Mouse (Mus musculus): Measurements from ENCODE around the gene P3h4. TPM values are rescaled to one million over a fixed set of nuclear protein-coding genes. Genes with fewer than 3 reads are reported as not detected.

P3h4 gene
- total RNA-seq (2021) = 25.7 and 29.4 TPM in 2 replicates
- long read RNA-seq, transcript P3h4-201 (8 exons, 2,178 nt) = major isoform, 106 of 125 reads
- long read RNA-seq, partial matches to known transcripts = 10 of 125 reads
- long read RNA-seq, other reads (novel, unspliced or antisense) = 9 of 125 reads

DNA sequence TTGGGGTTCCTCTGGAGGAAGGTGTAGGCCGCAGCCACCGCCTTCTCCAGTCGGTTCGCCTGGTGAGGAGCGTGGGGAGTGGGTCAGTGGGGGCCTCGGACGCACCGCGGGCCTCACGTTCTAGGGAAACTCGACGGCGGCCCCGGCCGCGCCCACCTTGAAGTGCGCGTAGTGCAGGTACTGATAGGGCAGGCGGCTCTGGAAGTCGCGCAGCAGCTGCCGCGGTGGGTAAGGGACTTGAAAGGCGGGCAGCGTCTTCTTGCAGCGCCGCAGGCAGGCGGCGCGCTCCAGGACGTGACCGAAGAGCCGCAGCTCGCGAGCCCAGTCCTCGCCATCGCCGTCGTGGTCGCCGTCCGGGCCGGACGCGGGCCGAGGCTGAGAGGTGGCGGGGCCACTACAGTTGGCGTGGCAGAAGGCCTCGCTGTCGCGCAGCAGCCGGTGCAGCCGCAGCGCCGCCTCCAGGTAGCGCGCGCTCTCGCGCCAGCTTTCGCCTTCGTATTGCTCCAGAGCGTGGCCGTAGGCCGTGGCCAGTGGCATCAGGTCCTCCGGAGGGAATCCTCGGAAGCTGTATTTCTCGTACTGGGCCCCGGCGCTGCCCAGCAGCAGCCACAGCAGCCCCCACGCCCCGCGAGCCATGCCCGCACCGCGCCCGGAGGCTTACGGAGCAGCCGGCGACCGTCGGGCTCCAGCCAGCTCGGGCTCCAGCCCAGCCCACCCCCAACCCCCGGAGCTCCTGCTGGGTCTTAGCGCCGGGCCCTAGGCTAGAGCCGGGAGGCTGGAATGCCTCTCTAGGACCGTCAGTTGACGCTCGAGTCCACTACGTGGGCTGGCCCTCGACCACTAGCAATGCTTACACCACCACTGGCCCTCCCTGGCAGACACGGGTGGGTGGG, at the start of gene P3h4:
TSS of gene P3h4 (minus strand) at position 816 of the 893 bp plus-strand sequence.
- DNase-seq = peak; percentile 85

DNA sequence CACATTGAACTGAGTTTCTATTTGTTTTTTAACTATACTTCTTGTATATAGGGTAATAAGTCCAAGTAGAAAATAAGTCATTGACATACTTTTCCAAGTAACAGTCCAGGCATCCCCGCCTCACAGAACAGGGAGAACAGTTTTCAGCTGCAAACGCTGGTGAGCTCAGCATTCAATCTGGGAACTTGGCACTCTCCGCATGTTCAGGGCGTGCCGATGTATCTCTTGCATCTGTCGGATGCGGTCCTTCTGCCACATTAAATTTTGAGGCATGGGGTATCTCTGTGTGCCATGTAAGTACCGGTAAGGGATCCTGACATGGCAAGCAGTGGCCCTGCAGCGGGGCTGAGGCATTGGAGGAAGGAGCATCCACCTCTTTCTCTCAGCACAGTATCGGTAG, 48.1 kb upstream of the P3h4 start:
- DNase-seq = no peak

DNA sequence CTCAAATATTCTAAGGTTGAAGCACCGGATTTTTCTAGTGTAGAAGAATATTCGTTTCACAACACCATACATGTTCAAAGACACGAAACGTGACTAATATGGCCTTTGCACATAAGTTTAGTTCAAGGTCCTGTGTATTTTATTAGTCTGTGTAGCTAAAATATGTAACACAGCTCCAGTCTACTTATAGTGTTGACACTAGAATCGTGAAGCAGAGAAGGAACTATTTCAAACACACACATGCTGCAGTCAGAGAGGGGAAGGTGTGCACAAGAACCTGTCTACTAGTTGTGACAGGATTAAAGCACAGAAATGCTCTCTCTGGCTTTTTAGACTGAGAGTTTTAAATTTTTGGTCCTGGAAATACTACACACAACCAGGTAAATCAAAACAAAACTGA, 43.1 kb upstream of the P3h4 start:
- no peak for DNase-seq

DNA sequence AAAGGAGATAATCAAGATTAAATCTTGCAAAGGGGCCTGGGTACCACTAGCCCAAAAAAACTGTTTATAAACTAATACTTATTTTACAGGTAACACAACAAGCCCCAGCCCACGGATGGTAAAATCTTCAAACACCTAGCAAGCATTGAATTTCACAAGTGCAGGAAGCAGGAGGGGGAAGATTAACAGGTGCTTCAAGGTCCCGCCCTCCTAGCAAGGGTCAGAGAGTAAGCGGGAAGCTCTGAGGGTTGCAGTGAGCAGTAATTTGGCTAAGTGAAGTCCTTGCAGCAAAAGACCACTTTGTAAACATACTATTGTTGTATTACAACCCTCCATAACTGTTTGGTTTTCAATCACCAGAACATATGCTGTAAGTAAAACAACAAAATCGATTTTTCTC, 42.6 kb upstream of the P3h4 start:
- no peak for DNase-seq

DNA sequence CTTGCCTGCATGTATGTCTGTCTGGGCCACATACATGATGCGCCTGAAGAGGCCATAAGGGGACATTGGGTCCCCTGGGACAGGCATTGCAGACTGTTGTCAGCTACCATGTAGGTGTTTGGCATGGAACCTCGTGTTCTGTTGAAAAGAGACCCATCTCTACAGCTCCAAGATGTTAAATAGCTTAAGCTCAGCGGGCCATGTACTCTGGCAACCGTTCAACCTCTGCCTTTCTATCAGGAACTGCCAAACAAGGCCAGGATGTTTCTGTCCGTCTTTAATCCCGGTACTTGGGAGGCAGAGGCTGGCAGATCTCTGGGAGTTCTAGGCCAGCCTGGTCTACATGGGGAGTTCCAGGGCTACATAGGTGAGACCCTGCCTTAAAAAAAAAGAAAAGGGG, 28.0 kb upstream of the P3h4 start:
- DNase-seq = no peak

DNA sequence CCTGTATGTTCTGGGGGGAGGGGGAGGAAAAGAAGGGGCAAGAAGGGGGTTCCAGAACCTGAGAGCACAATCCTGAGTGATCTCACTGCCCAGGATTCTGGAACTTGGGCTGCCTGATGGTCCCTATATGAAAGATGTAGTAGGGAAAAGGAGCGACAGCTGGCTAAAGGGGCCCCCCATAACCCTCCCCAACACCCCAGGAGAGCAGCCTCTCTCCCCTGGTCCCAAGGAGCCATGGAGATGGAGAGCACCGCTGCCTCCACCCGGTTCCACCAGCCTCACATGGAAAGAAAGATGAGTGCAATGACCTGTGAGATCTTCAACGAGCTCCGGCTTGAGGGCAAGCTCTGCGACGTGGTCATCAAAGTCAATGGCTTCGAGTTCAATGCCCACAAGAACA, 27.2 kb upstream of the P3h4 start, which contains the start of the genes Nt5c3b and Klhl10:
TSS of gene Nt5c3b (minus strand) at position 12 of the 400 bp plus-strand sequence.
TSS of gene Klhl10 (plus strand) at position 121 of the 400 bp plus-strand sequence.
- DNase-seq = no peak

DNA sequence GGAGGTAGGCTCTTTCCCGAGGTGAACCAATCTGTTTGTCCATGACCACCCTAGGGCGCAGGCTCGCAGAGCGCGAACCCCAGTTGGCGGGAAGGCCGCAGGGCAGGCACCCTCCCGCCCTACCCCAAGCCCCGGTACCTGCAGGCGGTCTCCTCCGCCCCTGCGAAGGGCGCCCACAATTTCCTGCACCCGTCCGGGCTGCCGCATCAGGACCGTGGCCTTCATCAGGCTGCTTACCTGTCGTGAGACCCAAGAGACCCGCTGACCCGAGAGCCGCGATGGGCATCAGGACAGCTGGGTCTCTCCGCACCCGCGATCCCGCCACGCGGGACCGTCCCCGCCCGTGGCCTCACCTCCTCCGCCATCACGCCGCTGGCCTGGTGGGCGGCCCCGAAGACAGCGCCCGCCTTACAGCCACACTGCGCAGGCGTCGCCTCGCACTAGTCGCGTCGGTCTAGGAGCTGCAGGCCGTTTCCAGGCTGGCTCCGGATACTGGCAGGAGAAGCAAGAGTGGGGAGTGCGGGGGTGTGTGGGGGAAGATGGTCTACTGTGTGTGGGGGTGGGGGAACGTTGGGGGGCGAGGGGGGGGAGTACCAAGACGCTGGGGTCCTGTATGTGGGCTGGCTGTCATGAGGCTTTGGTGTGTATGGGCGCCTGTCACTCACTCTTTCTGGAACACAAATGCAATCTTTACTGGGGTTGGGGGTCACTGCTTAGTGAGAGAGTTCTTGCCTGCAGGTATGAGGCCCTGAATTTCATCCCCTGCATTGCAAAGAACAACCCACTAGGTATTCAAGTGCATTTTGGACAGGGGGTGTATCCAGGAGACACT, 26.3 kb upstream of the P3h4 start:
- DNase-seq = peak; percentile 89

DNA sequence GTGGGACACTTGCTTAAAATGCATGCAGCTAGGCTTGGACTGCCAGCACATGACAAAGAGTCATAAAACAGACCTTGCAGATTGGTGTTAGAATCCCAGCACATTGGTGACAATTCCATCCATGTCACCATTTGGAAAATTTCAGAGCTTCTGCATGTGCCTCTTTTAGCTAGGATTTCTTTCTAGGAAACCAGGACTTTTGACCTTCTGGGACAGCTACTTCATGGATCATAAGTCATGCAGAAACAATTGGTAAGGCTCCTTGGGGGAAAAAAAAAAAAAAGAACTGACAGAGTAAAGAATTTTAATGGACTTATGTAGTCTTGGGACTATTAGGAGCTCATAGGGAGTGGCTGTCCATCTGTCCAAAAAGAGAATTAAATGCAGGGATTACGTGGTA, 23.3 kb upstream of the P3h4 start:
- DNase-seq = no peak

DNA sequence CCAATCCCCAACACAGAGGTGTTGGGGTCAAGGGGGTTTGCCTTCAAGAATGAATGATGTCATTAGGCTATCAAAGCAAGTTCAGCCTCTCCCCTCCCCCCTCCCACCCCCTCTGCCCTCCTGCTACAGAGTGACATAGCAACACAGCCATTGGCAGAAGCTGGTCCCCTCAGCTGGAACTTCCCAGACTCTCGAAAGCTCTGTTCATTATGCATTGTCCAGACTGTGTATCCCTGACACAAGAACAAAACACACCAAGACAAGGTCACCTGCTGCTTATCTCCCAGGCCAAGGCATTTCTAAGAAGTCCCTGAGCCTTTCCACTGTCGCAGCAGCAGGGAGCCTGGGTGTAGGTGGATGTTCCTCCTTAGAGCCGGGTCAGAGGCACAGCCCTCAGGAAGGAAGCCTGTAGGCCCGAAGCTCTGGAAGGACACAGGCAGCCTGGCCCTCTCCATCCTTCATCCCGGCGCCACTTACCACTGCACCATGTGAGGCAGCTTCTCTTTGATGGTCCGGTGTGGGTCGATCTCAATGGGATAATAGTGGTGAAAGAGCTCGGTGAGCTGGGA, 21.1 kb upstream of the P3h4 start:
- DNase-seq = no peak

DNA sequence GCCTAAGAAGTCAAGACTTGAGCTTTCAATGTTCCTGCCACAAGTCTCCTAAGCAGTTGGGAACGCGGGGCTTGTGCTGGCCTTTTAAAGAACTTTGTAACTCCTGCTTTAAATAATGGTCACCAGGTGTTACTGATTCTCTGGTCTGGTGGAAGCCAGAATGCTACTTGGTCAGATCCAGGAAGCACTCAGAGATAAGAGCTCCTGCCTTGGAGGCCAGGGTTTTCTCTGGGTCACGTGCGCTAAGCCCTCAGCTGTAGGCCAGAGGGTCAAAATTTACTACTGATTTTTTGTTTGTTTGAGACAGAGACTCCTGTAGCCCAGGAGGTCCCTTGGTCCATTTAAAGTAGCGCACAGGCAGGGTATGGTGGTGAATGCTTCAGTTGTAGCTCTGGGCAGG, 17.4 kb upstream of the P3h4 start:
- DNase-seq = no peak

DNA sequence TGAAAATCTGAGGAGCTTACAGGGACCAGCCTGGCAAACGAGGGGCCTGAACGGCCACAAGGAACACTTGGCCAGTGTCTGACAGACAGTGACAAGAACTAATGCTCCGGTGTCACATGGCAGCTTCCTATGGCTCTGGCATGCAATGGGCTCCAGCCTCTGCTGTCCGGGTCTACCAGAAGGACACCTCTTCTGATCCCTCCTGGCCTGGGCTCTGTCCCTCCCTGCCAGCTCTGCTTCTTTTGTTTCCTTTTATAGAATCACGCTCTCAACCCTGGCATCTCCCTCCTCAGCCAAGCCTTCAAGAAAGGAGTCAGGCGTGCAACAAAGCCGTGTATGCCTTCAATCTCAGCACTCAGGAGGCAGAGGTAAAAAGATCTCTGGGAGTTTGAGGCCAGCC, 15.4 kb upstream of the P3h4 start:
- no peak for DNase-seq

DNA sequence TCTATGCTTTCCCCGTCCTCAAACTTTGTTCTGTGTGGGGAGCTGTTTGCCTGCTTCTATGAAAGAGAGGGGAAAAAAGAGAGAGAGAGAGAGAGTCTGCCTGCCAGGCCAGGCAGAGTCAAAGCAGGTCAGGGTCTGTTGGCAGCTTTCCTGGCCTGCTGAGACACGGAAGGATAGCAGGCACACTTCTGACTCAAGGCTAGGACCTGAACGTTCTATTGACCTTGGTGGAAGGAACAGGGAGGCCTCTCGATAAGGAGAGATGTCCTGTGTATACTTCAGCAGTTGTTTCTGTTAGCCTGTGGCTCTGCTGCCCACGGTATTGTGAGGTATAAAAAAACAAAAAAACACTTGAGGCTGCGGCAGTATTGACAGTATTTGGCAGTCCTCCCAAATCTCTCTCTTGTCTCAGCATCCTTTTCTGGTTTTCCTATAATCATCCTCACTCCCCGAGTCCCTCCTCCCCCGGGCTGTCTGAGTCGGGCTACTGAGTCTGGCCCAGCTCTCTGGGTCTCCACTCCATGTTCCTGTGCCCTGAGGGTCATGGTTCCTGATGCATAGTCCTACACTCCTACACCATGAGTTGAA, 14.1 kb upstream of the P3h4 start:
- DNase-seq = peak; percentile 81

DNA sequence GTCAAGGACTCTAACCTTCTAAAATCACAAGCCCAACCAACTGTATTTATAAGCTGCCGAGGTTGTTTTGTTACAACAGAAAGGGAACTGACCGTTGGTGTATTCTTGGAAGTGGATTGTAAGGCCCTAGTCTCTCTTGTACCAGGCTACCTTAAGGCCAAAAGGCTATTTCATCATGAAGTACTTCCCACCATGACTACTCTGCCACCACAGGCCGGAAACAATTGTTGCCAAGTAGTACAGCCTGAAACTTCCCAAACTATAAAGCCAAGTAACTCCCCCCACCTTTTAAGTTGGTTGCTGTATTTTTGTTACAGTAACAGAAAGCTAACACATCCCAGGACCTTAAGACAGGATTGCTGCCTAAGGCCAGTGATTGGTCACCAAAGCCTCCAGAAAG, 12.2 kb upstream of the P3h4 start:
- DNase-seq = no peak

DNA sequence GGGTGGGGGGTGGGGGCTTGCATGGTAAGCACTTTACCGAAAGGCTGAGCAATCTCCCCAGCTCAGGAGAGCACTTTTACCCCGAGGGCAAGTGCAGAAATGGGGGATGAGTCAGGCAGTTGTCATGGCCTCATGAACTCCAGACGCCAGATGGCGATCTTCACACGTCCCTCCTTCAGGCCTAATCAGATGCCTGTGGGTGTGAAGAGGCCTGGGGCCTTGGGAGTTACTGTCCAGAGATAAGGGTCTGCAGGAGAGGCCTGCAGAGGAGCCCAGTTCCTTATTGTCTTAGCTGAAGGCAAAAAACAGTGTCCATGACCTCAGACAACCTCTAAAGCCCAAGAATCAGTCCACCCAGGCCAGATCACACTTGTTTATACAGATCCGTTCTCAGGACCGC, 11.2 kb upstream of the P3h4 start:
- peak; percentile 79 for DNase-seq

DNA sequence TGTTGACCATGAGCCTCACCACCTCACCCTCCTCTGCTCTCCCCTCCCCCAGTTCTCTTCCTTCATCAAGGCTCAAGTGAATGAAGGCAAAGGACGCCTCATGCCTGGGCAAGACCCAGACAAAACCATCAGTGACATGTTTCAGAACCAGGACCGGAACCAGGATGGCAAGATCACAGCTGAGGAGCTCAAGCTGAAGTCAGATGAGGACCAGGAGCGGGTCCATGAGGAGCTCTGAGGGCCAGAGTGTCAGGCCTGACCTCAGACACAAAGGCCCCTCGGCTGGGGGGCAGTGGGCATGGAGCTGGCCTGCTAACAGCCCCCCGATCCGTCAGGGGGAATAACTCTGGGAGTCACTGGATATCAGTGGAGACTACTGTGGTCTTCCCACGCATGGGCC, 9.2 kb upstream of the P3h4 start:
- DNase-seq = no peak

DNA sequence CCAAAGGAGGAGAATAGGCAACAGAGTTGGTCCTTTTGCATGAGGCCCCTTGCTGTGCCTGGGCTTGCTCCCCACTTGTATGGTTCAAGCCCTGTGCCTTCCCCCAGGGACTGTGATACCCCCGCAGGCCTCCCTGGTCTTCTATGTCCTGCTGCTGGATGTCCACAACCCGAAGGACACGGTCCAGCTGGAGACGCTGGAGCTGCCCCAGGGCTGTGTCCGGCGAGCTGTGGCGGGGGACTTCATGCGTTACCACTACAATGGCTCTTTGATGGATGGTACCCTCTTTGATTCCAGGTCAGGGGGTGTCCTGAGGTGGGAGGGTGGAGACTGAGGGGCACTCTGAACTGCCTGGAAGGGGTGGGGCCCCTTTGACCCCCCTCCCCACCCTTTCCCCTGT, 6.9 kb upstream of the P3h4 start:
- DNase-seq = no peak

DNA sequence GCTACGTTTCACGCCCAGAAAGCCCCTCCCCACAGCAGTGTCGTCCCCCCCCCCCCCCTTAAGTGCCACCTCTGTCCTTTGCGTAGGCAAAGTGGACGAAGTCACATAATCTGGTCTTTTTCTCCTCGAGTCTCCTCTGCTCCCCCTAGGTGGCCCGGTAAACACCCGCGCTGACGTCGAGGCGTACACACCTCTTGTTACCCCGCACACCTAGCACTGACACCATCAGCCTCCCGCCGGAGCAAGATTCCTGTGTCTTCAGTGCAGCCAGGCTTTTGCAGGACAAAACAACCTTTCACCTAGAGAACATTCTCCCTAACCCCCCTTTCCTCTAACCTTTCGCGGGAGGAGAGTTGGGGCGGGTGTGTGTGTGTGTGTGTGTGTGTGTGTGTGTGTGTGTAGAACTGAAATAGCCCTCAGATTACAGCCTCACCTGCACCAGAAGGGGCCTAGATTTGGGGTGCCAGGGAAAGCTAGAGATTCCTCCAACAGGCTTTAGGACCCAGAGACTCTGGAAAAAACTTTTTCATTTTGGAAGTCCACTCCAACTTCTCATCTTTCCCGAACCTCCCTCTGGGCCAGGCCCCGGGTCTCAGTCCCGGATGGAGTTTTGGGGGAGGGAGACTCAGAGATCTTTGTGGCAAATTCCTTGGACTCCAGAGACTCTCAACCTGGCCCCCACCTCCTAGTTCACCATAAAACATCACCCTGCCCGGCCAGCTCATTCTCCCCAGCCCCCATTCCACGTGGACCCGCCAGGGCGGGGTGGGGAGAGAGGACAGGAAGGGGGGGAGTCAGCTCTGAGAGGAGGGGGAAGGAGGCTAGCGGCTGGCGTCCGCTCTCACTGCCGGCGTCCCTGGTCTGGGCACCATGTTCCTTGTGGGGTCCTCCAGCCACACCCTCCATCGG, 532 bp upstream of the P3h4 start, which contains the start of gene Fkbp10:
TSS of gene Fkbp10 (plus strand) at position 784 of the 909 bp plus-strand sequence.
- DNase-seq = peak; percentile 65

DNA sequence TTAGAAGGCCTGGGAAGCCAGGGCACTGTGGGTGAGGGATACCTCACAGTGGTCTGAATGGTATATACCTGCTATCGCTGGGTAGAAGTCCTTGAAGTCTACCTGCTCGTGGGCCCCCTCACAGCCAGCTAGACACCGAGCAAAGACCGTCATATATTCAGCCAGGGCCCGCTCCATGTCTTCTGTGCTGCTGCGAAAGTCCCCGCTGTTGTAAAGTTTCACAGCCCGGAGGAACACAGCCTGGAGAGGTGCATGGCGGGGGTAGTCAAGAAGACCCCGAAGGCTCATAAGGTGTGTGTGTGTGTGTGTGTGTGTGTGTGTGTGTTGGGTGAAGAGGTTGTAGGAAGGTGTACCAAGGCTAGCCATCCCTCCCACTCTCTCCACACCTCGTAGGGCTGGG, 1.1 kb downstream of the P3h4 start:
- no peak for DNase-seq

DNA sequence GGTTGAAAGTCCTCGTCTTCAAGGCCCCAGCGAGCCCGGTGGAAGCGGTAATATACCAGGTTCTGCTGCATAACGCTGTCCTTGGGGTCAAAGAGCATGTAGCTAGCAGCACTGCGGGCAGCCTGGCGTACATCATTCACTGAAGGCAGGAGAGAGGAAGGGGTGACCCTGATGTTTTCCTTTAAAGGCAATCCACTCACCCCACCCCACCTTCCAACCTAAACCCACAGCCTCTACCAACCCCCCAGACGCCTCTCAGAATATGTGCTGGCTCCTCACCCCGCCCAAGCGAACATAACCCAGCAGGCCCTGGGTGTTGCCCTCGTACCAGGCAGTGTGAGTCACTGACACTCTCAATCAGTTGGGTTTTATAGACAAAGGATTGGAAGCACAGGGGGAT, 2.9 kb downstream of the P3h4 start:
- DNase-seq = no peak

DNA sequence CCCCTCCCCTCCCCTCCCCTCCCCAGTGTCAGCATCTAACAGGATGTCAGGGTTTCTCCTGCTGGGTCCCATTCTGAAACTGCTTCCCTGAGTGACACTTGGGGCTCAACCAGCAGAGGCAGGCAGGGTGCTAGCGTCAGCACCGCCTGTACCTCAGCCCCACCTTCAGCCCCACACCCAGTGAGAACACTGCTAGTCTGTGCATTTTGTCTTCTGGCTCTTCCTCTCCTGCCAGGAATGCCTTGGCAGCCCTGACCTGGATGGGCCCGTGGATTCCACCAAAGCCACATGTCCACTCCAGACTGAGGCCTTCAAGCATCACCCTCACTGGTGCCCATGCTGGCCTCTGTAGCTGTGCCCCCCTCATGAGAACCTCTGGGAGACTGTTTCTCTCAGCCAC, 5.0 kb downstream of the P3h4 start:
- no peak for DNase-seq

DNA sequence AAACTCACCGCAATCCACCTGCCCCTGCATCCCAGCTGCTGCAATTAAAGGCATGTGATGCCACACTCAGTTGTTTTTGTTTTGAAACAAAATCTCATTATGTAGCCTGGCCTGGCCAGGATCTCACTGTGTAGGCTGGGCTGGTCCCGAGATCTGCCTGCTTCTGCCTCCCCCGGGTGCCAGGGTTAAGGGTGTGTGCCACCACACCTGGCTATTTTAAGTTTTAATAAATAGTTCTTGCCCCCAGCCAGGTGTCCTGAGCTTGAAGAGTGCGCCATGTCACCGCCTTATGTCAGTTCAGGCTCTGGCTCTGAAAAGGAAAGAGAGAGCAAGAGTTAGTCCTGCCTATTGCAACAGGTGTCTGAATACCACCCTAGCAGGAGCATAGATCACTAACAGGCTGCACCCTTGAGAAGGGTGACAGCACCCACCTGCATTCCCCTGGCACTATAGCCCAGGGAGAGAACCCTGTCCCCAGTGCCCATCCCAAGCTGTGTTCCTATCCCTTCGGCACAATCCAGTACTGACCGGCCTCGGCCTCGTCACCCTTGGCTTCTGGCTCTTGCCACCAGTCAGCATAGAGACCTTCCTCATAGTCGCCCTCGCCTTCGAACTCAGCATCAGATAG, 5.7 kb downstream of the P3h4 start:
- DNase-seq = no peak
